Mouse (Mus musculus): ENCODE results near the gene Lbhd2. TPM values are rescaled to one million over a fixed set of nuclear protein-coding genes. Genes with fewer than 3 reads are reported as not detected.

Gene Lbhd2
- total RNA-seq, 2 experiments from 2014 or later = 2.2 to 3.7 TPM

- DNase-seq (ENCODE audit: low spot score in 2 of 2) = no peak
Observed at GRCm38 (mm10) chr12:111445890-111446613, 39.4 kb downstream of the Lbhd2 start.

- DNase-seq (ENCODE audit: low spot score in 2 of 2) = no peak
Observed at GRCm38 (mm10) chr12:111446745-111447144, 40.1 kb downstream of the Lbhd2 start.

GRCm38 (mm10) chr12:111447350-111447749, 40.7 kb downstream of the Lbhd2 start:
- DNase-seq (ENCODE audit: low spot score in 2 of 2) = no peak

GRCm38 (mm10) chr12:111447898-111448760, 41.5 kb downstream of the Lbhd2 start:
- DNase-seq (ENCODE audit: low spot score in 2 of 2) = no peak

- DNase-seq (ENCODE audit: low spot score in 2 of 2) = no peak
Observed at GRCm38 (mm10) chr12:111448931-111449705, 42.5 kb downstream of the Lbhd2 start.

- DNase-seq (ENCODE audit: low spot score in 2 of 2) = no peak
Observed at GRCm38 (mm10) chr12:111450359-111450758, 43.8 kb downstream of the Lbhd2 start.

- no peak for DNase-seq (ENCODE audit: low spot score in 2 of 2)
Observed at GRCm38 (mm10) chr12:111451561-111451960, 45.0 kb downstream of the Lbhd2 start.

GRCm38 (mm10) chr12:111454021-111454420, 47.4 kb downstream of the Lbhd2 start:
- DNase-seq (ENCODE audit: low spot score in 2 of 2) = no peak

- DNase-seq (ENCODE audit: low spot score in 2 of 2) = no peak
Observed at GRCm38 (mm10) chr12:111454543-111455280, 48.1 kb downstream of the Lbhd2 start.

GRCm38 (mm10) chr12:111455311-111455846, 48.8 kb downstream of the Lbhd2 start:
- no peak for DNase-seq (ENCODE audit: low spot score in 2 of 2)

- no peak for DNase-seq (ENCODE audit: low spot score in 2 of 2)
Observed at GRCm38 (mm10) chr12:111455860-111456259, 49.3 kb downstream of the Lbhd2 start.

- DNase-seq (ENCODE audit: low spot score in 2 of 2) = no peak
Observed at GRCm38 (mm10) chr12:111457742-111458141, 51.1 kb downstream of the Lbhd2 start.

Other genes with a start within 250 kb of the Lbhd2 start
- gene Traf3, start 240.4 kb upstream of the Lbhd2 start, total RNA-seq (2021) = 10 to 100 TPM; 32.3 to 42.4 TPM
- gene 4930595D18Rik, start 222.3 kb upstream of the Lbhd2 start, total RNA-seq (2021) = not detected
- gene Amn, start 135.7 kb upstream of the Lbhd2 start, total RNA-seq (2021) = 1 to 10 TPM; 9.1 to 9.7 TPM
- gene Cdc42bpb, start 29.1 kb upstream of the Lbhd2 start, total RNA-seq (2021) = 100 to 1,000 TPM; 130 to 138 TPM
- 1 to 10 TPM; 2.2 to 2.7 TPM for gene Exoc3l4, start 10.2 kb downstream of the Lbhd2 start, total RNA-seq (2021)
- 1 to 10 TPM in 1 of 2 experiments, under 1 TPM in 1; 0.51 to 1.0 TPM for gene Tnfaip2, start 35.7 kb downstream of the Lbhd2 start, total RNA-seq (2021)
- 1 to 10 TPM; 3.4 to 5.0 TPM for gene Gm266, start 79.0 kb downstream of the Lbhd2 start, total RNA-seq (2021)
- gene Eif5, start 131.2 kb downstream of the Lbhd2 start, total RNA-seq (2021) = 100 to 1,000 TPM; 247 to 250 TPM
- 10 to 100 TPM; 82.9 to 94.5 TPM for gene Mark3, start 167.7 kb downstream of the Lbhd2 start, total RNA-seq (2021)